Mouse (Mus musculus) myocyte (in vitro differentiated cells): Measurements from ENCODE around the gene Cd101. TPM values are rescaled to one million over a fixed set of nuclear protein-coding genes. Genes with fewer than 3 reads are reported as not detected.

Source experiments
- H3K27me3 ChIP-seq: one replicate; pipeline ENCODE4 v1.6.1; 2011; ENCODE audit not compliant: control insufficient read depth, insufficient read depth, insufficient read length
- H3K36me3 ChIP-seq: one replicate; pipeline ENCODE4 v1.6.1; 2011; ENCODE audit not compliant: control insufficient read depth, insufficient read depth
- H3K4me2 ChIP-seq: one replicate; pipeline ENCODE4 v1.6.1; 2011; ENCODE audit warnings: low read depth, control low read depth
- H3K4me3 ChIP-seq: one replicate; pipeline ENCODE4 v1.5.1; 2011; ENCODE audit warnings: mild to moderate bottlenecking, control low read depth, moderate library complexity
- H3K79me2 ChIP-seq: one replicate; pipeline ENCODE4 v1.6.1; 2011; ENCODE audit not compliant: control insufficient read depth, insufficient read depth
- H3ac ChIP-seq: one replicate; pipeline ENCODE4 v1.6.1; 2011; ENCODE audit not compliant: control insufficient read depth, insufficient read length
- CEBPB ChIP-seq: IDR thresholded peaks from 2 replicates; pipeline ENCODE4 v1.6.1; 2011; ENCODE audit warnings: mild to moderate bottlenecking, moderate library complexity; ENCODE audit not compliant: poor library complexity, insufficient read depth, severe bottlenecking
- E2F4 ChIP-seq: IDR thresholded peaks from one replicate; pipeline ENCODE4 v1.6.1; 2011; ENCODE audit warnings: mild to moderate bottlenecking, control low read depth, moderate library complexity; ENCODE audit not compliant: insufficient read depth
- MAX ChIP-seq: IDR thresholded peaks from one replicate; pipeline ENCODE4 v1.6.1; 2011; ENCODE audit warnings: low read depth, mild to moderate bottlenecking, control low read depth
- MYOD1 ChIP-seq, 3 experiments: IDR thresholded peaks; one replicate each; pipeline ENCODE4 v1.6.1; 2011; ENCODE audit warnings: control low read depth in 2 of 3, low read depth in 2 of 3, mild to moderate bottlenecking in 2 of 3, moderate library complexity in 1 of 3; ENCODE audit not compliant: insufficient read length in 2 of 3, control insufficient read depth in 1 of 3
- MYOG ChIP-seq, 3 experiments: IDR thresholded peaks; one replicate each; pipeline ENCODE4 v1.6.1; 2011; ENCODE audit warnings: control low read depth in 2 of 3, low read depth in 2 of 3, mild to moderate bottlenecking in 2 of 3; ENCODE audit not compliant: insufficient read length in 2 of 3, control insufficient read depth in 1 of 3, insufficient read depth in 1 of 3
- POLR2A ChIP-seq: IDR thresholded peaks from one replicate; pipeline ENCODE4 v1.6.1; 2011; ENCODE audit warnings: low read depth, mild to moderate bottlenecking, control low read depth, moderate library complexity; ENCODE audit not compliant: insufficient read length
- POLR2AphosphoS2 ChIP-seq: IDR thresholded peaks from one replicate; pipeline ENCODE4 v1.6.1; 2011; ENCODE audit warnings: low read depth, control low read depth; ENCODE audit not compliant: insufficient read length
- REST ChIP-seq: IDR thresholded peaks from one replicate; pipeline ENCODE4 v1.6.1; 2011; ENCODE audit warnings: mild to moderate bottlenecking, control low read depth, moderate library complexity; ENCODE audit not compliant: insufficient read depth, insufficient read length
- SRF ChIP-seq: IDR thresholded peaks from one replicate; pipeline ENCODE4 v1.6.1; 2011; ENCODE audit warnings: low read depth; ENCODE audit not compliant: control insufficient read depth, insufficient read length
- TCF12 ChIP-seq: IDR thresholded peaks from one replicate; pipeline ENCODE4 v1.6.1; 2011; ENCODE audit warnings: mild to moderate bottlenecking, control low read depth; ENCODE audit not compliant: poor library complexity, insufficient read depth, severe bottlenecking
- TCF3 ChIP-seq: IDR thresholded peaks from one replicate; pipeline ENCODE4 v1.6.1; 2011; ENCODE audit warnings: low read depth, control low read depth; ENCODE audit not compliant: insufficient read length
- USF1 ChIP-seq: IDR thresholded peaks from one replicate; pipeline ENCODE4 v1.6.1; 2011; ENCODE audit warnings: low read depth, mild to moderate bottlenecking, control low read depth, moderate library complexity
- polyA plus RNA-seq: library from polyadenylated mRNA; unstranded; fragments of >200 nt; fragmentation: generic; extraction: Trizol; gene quantifications from one replicate; pipeline ENCODE4 v1.2.1, GENCODE M21; 2012; ENCODE audit warnings: missing spikeins

Cd101 gene
- polyA plus RNA-seq, 1 experiment, result not detected

- H3K4me2 ChIP-seq, result no peak overlapping the region
- no peaks in the 10 kb centered on the region for H3K36me3 ChIP-seq
- H3K79me2 ChIP-seq, result no peaks in the 10 kb centered on the region
- no peak overlapping the region for H3ac ChIP-seq
- TF ChIP-seq REST (no peak), MYOD1 (IDR thresholded peaks at IDR 0.05; ENCODE audit: control insufficient read depth in 1 of 3, insufficient read length in 2 of 3, low read depth in 2 of 3) (peak in 1 of 3 experiments; percentile 14)
- no peak overlapping the region for H3K4me3 ChIP-seq
- H3K27me3 ChIP-seq, result no peaks in the 10 kb centered on the region
These were observed 30.4 kb downstream of the Cd101 start for GRCm38 (mm10) chr3:100998904-100999340.

- Histone ChIP-seq H3K4me2 (no peak overlapping the region), H3K79me2 (no peaks in the 10 kb centered on the region), H3ac (no peak overlapping the region), H3K4me3 (no peak overlapping the region), H3K27me3 (no peaks in the 10 kb centered on the region), H3K36me3 (no peaks in the 10 kb centered on the region)
- TF ChIP-seq POLR2A (no peak), MYOD1 (IDR thresholded peaks at IDR 0.05; ENCODE audit: control insufficient read depth in 1 of 3, insufficient read length in 2 of 3, low read depth in 2 of 3) (no peak), E2F4 (no peak), USF1 (no peak), MYOG (IDR thresholded peaks at IDR 0.05; ENCODE audit: control insufficient read depth in 1 of 3, insufficient read depth in 1 of 3, insufficient read length in 2 of 3, low read depth in 2 of 3) (no peak), TCF3 (no peak), SRF (no peak), POLR2AphosphoS2 (no peak), CEBPB (no peak), TCF12 (no peak), REST (no peak)
These were observed 31.4 kb downstream of the Cd101 start for GRCm38 (mm10) chr3:100997785-100998570.

GRCm38 (mm10) chr3:100994252-100994651, 35.1 kb downstream of the Cd101 start:
- H3K4me2 ChIP-seq, result no peak overlapping the region
- H3K27me3 ChIP-seq, result no peaks in the 10 kb centered on the region
- no peaks in the 10 kb centered on the region for H3K36me3 ChIP-seq
- no peak for TF ChIP-seq POLR2A
- no peak for TF ChIP-seq MAX
- no peak for TF ChIP-seq REST
- no peak for TF ChIP-seq POLR2AphosphoS2
- no peak for TF ChIP-seq SRF
- no peak for TF ChIP-seq USF1
- TF ChIP-seq TCF12, result no peak
- no peak for TF ChIP-seq MYOD1 (IDR thresholded peaks at IDR 0.05; ENCODE audit: control insufficient read depth in 1 of 3, insufficient read length in 2 of 3, low read depth in 2 of 3)
- TF ChIP-seq MYOG (IDR thresholded peaks at IDR 0.05; ENCODE audit: control insufficient read depth in 1 of 3, insufficient read depth in 1 of 3, insufficient read length in 2 of 3, low read depth in 2 of 3), result no peak
- no peak for TF ChIP-seq E2F4
- no peak for TF ChIP-seq CEBPB
- TF ChIP-seq TCF3, result no peak
- H3K79me2 ChIP-seq, result no peaks in the 10 kb centered on the region
- H3ac ChIP-seq, result no peak overlapping the region
- no peak overlapping the region for H3K4me3 ChIP-seq

GRCm38 (mm10) chr3:100993718-100994117, 35.6 kb downstream of the Cd101 start:
- no peaks in the 10 kb centered on the region for H3K27me3 ChIP-seq
- no peak overlapping the region for H3K4me2 ChIP-seq
- no peaks in the 10 kb centered on the region for H3K79me2 ChIP-seq
- H3ac ChIP-seq, result no peak overlapping the region
- TF ChIP-seq TCF12, result no peak
- TF ChIP-seq MYOD1 (IDR thresholded peaks at IDR 0.05; ENCODE audit: control insufficient read depth in 1 of 3, insufficient read length in 2 of 3, low read depth in 2 of 3), result no peak
- no peak for TF ChIP-seq POLR2A
- TF ChIP-seq MYOG (IDR thresholded peaks at IDR 0.05; ENCODE audit: control insufficient read depth in 1 of 3, insufficient read depth in 1 of 3, insufficient read length in 2 of 3, low read depth in 2 of 3), result no peak
- no peak for TF ChIP-seq USF1
- TF ChIP-seq MAX, result no peak
- TF ChIP-seq CEBPB, result no peak
- TF ChIP-seq E2F4, result no peak
- TF ChIP-seq TCF3, result no peak
- no peak for TF ChIP-seq POLR2AphosphoS2
- TF ChIP-seq REST, result no peak
- no peak for TF ChIP-seq SRF
- H3K4me3 ChIP-seq, result no peak overlapping the region
- H3K36me3 ChIP-seq, result no peaks in the 10 kb centered on the region

GRCm38 (mm10) chr3:100993158-100993557, 36.2 kb downstream of the Cd101 start:
- Histone ChIP-seq H3ac (no peak overlapping the region), H3K4me2 (no peak overlapping the region), H3K27me3 (no peaks in the 10 kb centered on the region), H3K36me3 (no peaks in the 10 kb centered on the region), H3K79me2 (no peaks in the 10 kb centered on the region), H3K4me3 (no peak overlapping the region)
- TF ChIP-seq MYOG (IDR thresholded peaks at IDR 0.05; ENCODE audit: control insufficient read depth in 1 of 3, insufficient read depth in 1 of 3, insufficient read length in 2 of 3, low read depth in 2 of 3), result no peak
- no peak for TF ChIP-seq E2F4
- TF ChIP-seq CEBPB, result no peak
- TF ChIP-seq SRF, result no peak
- no peak for TF ChIP-seq TCF3
